Mouse (Mus musculus): ENCODE data around the gene Snrpg. TPM values are rescaled to one million over a fixed set of nuclear protein-coding genes. Genes with fewer than 3 reads are reported as not detected.
"Not testable (repeated sequence)": the region's sequence is repeated elsewhere in the genome, so short reads cannot be mapped to it uniquely, and the experiment has no call there.

Snrpg gene
- polyA plus RNA-seq, 1 experiment from 2014 or later, result 556 TPM

DNA sequence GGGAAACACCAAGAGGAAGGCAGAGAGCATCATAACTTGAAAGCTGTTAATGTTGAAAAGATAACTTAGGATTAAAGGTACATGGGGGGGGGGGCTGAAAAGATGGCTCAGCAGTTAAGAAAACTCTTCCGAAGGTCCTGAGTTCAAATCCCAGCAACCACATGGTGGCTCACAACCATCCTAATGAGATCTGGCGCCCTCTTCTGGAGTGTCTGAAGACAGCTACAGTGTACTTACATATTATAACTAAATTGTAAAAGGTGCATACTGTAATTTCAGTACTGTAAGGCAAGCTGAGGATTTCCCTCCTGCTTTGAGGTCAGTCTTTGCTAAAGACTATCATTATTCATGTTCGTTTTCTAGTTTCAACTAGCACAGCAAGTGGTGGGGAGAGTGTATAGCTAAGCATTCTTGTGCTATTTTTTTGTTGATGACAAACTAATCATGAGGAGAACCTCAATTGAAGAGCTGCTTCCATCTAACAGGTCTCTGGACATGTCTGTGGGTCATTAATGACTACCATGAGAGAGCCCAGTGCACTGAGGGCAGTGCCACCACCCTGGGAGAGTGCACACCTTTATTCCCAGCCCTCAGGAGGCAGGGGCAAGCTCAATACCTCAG, 901 bp upstream of the Snrpg start:
- 59% methylated on average over 3 of the region's 3 CpGs for WGBS
- peaks cover 21% of the 10 kb centered on the region for H3K4me1 ChIP-seq
- H3K36me3 ChIP-seq, result peaks cover 16% of the 10 kb centered on the region; the same call in 1 of the 2 replicates
- 0 out of 2 replicates have a peak overlapping the region, but pooled peaks have one; percentile 87 for H3K27ac ChIP-seq
- H3K9ac ChIP-seq, result peak overlapping the region; percentile 44; the same call in 1 of the 2 replicates
- H3K27me3 ChIP-seq, result no peaks in the 10 kb centered on the region
- peak overlapping the region; percentile 86; the same call in 1 of the 2 replicates for H3K4me3 ChIP-seq
- ATAC-seq (ENCODE audit: borderline replicate concordance, extremely low read depth, low FRiP score, low TSS enrichment), result no peak
- H3K9me3 ChIP-seq, result no peaks in the 10 kb centered on the region
- H3K4me2 ChIP-seq, result peak overlapping the region; percentile 64

GRCm38 (mm10) chr6:86371340-86371911, 322 bp downstream of the Snrpg start:
- H3K4me1 ChIP-seq, result peaks cover 18% of the 10 kb centered on the region
- H3K27ac ChIP-seq, result peak overlapping the region; percentile 87
- peak overlapping the region; percentile 64 for H3K4me2 ChIP-seq
- peak overlapping the region; percentile 86 for H3K4me3 ChIP-seq
- peak; percentile 97 for ATAC-seq (ENCODE audit: borderline replicate concordance, extremely low read depth, low FRiP score, low TSS enrichment)
- H3K27me3 ChIP-seq, result no peaks in the 10 kb centered on the region
- under 1% methylated on average over 50 of the region's 50 CpGs for WGBS
- no peaks in the 10 kb centered on the region for H3K9me3 ChIP-seq
- peaks cover 21% of the 10 kb centered on the region for H3K36me3 ChIP-seq
- H3K9ac ChIP-seq, result peak overlapping the region; percentile 91

DNA sequence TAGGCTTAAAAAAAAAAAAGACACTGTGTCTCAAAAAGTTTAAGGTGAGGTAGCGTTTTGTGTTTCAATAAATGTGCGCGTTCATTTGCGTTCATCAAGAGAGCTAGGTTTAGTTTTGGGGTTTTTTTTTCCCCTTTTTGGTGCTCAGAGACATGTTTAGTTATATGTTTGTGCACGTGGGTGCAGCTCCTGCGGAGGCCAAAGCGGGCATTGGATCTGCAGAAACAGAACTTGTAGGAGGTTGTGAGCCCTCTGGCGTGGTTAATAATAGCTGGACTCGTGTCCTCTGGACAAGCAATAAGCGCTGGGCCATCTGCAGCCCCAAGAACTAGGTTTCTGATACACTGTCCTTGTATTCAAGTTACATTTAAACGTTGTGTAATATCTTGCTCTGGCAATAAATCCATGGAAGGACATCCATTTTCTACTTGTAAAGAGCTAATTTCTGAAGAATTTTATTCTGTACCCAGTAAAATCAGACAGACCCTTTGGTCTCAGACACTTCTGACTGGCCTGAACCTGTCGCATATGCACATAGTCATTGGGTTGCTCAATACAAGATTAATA, 929 bp downstream of the Snrpg start:
- H3K9me3 ChIP-seq, result no peaks in the 10 kb centered on the region
- peak overlapping the region; percentile 86 for H3K4me3 ChIP-seq
- peak overlapping the region; percentile 64 for H3K4me2 ChIP-seq
- no peak overlapping the region for H3K27ac ChIP-seq
- H3K9ac ChIP-seq, result peak overlapping the region; percentile 91
- no peak for ATAC-seq (ENCODE audit: borderline replicate concordance, extremely low read depth, low FRiP score, low TSS enrichment)
- WGBS, result 3% methylated on average over 12 of the region's 12 CpGs
- H3K27me3 ChIP-seq, result no peaks in the 10 kb centered on the region
- H3K36me3 ChIP-seq, result peaks cover 26% of the 10 kb centered on the region
- peaks cover 14% of the 10 kb centered on the region for H3K4me1 ChIP-seq

DNA sequence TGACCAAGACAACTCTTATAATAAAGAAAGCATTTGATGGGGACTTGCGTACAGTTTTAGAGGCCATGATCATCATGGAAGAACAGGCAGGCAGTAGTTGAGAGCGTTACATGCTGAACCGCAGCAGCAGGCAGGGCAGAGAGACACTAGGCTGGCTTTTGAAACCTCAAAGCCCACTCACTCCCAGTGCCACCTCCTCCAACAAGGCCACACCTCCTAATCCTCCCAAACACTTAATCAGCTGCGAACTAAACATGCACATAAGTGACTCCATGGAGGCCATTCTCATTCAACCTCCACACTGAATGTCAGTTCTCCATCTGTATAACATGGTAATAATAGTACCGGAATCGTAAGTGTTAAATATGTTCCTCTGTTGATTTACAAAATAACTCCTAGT, 2.5 kb downstream of the Snrpg start:
- no peak overlapping the region for H3K4me2 ChIP-seq
- no peak for ATAC-seq (ENCODE audit: borderline replicate concordance, extremely low read depth, low FRiP score, low TSS enrichment)
- H3K27ac ChIP-seq, result no peak overlapping the region
- H3K27me3 ChIP-seq, result no peaks in the 10 kb centered on the region
- H3K4me1 ChIP-seq, result peaks cover 14% of the 10 kb centered on the region
- no peaks in the 10 kb centered on the region for H3K9me3 ChIP-seq
- H3K4me3 ChIP-seq, result no peak overlapping the region
- no peak overlapping the region for H3K9ac ChIP-seq
- WGBS, result 89% methylated on average over 6 of the region's 6 CpGs
- peaks cover 35% of the 10 kb centered on the region for H3K36me3 ChIP-seq

GRCm38 (mm10) chr6:86378341-86378740, 7.2 kb downstream of the Snrpg start:
- no peak overlapping the region for H3K4me3 ChIP-seq
- H3K4me1 ChIP-seq, result no peaks in the 10 kb centered on the region
- H3K9me3 ChIP-seq, result no peaks in the 10 kb centered on the region
- H3K36me3 ChIP-seq, result peaks cover 33% of the 10 kb centered on the region
- H3K27ac ChIP-seq, result no peak overlapping the region
- no peak for ATAC-seq (ENCODE audit: borderline replicate concordance, extremely low read depth, low FRiP score, low TSS enrichment)
- no peak overlapping the region for H3K9ac ChIP-seq
- H3K27me3 ChIP-seq, result no peaks in the 10 kb centered on the region
- WGBS, result 87% methylated on average over 3 of the region's 3 CpGs
- no peak overlapping the region for H3K4me2 ChIP-seq

GRCm38 (mm10) chr6:86380112-86380511, 9.0 kb downstream of the Snrpg start:
- H3K4me3 ChIP-seq; H3K27ac ChIP-seq; H3K9ac ChIP-seq; H3K4me1 ChIP-seq; H3K9me3 ChIP-seq; H3K27me3 ChIP-seq; ATAC-seq (ENCODE audit: borderline replicate concordance, extremely low read depth, low FRiP score, low TSS enrichment); H3K4me2 ChIP-seq: not testable (repeated sequence)
- WGBS, result 77% methylated on average over 8 of the region's 8 CpGs
- peaks cover 33% of the 10 kb centered on the region for H3K36me3 ChIP-seq

- no peak overlapping the region for H3K4me3 ChIP-seq
- H3K9me3 ChIP-seq, result no peaks in the 10 kb centered on the region
- H3K27ac ChIP-seq, result no peak overlapping the region
- H3K4me2 ChIP-seq, result no peak overlapping the region
- no peak overlapping the region for H3K9ac ChIP-seq
- no peaks in the 10 kb centered on the region for H3K27me3 ChIP-seq
- peaks cover 28% of the 10 kb centered on the region for H3K36me3 ChIP-seq
- no peaks in the 10 kb centered on the region for H3K4me1 ChIP-seq
- no peak for ATAC-seq (ENCODE audit: borderline replicate concordance, extremely low read depth, low FRiP score, low TSS enrichment)
Measured at GRCm38 (mm10) chr6:86382551-86382950, 11.4 kb downstream of the Snrpg start.

- WGBS, result 32% methylated on average over 16 of the region's 16 CpGs
- Histone ChIP-seq H3K4me1 (no peaks in the 10 kb centered on the region), H3K9me3 (no peaks in the 10 kb centered on the region), H3K9ac (no peak overlapping the region), H3K4me3 (no peak overlapping the region), H3K27ac (no peak overlapping the region), H3K36me3 (peaks cover 28% of the 10 kb centered on the region), H3K4me2 (no peak overlapping the region), H3K27me3 (no peaks in the 10 kb centered on the region)
- ATAC-seq (ENCODE audit: borderline replicate concordance, extremely low read depth, low FRiP score, low TSS enrichment), result no peak
Measured at GRCm38 (mm10) chr6:86383370-86383769, 12.3 kb downstream of the Snrpg start.

GRCm38 (mm10) chr6:86384692-86385091, 13.6 kb downstream of the Snrpg start:
- no peak for ATAC-seq (ENCODE audit: borderline replicate concordance, extremely low read depth, low FRiP score, low TSS enrichment)
- Histone ChIP-seq H3K4me1 (no peaks in the 10 kb centered on the region), H3K9me3 (no peaks in the 10 kb centered on the region), H3K9ac (no peak overlapping the region), H3K27me3 (no peaks in the 10 kb centered on the region), H3K4me3 (no peak overlapping the region), H3K36me3 (peaks cover 31% of the 10 kb centered on the region), H3K27ac (no peak overlapping the region), H3K4me2 (no peak overlapping the region)
- WGBS, result 51% methylated on average over 4 of the region's 4 CpGs

DNA sequence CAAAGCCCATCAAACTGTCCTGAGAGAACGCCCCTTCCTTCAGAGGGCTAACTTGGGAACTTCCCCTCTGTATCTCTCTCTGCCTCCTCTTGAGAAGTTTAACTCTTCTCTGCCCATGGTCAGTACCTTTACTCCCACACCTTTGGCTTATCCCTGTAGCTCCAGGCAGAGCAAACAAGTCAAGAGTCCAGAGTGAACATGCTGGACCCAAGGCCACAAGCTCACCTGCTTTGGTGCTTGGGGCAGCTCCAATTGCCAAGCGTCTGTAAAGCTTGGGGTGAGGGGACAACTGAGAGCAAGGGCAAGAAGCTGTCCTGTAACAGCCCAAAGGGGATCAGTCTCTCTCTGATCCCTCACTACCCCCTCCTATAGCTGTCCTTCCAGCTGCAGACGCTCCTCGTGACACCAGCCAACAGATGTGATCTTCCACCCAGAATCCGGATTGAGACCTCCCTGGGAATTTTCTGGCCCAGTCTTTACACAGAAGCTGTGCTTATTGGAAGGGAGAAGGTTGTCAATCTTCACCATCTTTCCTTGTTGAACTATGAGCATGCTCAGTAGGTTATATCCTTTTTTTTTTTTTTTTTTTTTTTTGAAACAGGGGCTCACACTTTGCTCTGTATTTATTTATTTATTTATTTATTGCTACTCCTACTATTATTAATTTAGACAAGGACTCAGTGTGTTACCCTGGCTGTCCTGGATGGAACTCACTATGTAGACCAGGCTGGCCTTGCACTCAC, 14.4 kb downstream of the Snrpg start:
- Histone ChIP-seq H3K36me3 (peaks cover 40% of the 10 kb centered on the region), H3K9ac (no peak overlapping the region), H3K27me3 (no peaks in the 10 kb centered on the region), H3K4me3 (no peak overlapping the region), H3K4me2 (no peak overlapping the region), H3K9me3 (no peaks in the 10 kb centered on the region), H3K4me1 (no peaks in the 10 kb centered on the region), H3K27ac (no peak overlapping the region)
- 59% methylated on average over 5 of the region's 5 CpGs for WGBS
- no peak for ATAC-seq (ENCODE audit: borderline replicate concordance, extremely low read depth, low FRiP score, low TSS enrichment)

GRCm38 (mm10) chr6:86387313-86387712, 16.2 kb downstream of the Snrpg start:
- no peaks in the 10 kb centered on the region for H3K9me3 ChIP-seq
- H3K27ac ChIP-seq, result no peak overlapping the region
- H3K9ac ChIP-seq, result no peak overlapping the region
- 80% methylated on average over 12 of the region's 12 CpGs for WGBS
- H3K4me1 ChIP-seq, result no peaks in the 10 kb centered on the region
- no peaks in the 10 kb centered on the region for H3K27me3 ChIP-seq
- ATAC-seq (ENCODE audit: borderline replicate concordance, extremely low read depth, low FRiP score, low TSS enrichment), result no peak
- H3K4me2 ChIP-seq, result no peak overlapping the region
- H3K4me3 ChIP-seq, result no peak overlapping the region
- H3K36me3 ChIP-seq, result peaks cover 57% of the 10 kb centered on the region

- no peak for ATAC-seq (ENCODE audit: borderline replicate concordance, extremely low read depth, low FRiP score, low TSS enrichment)
- H3K4me2 ChIP-seq, result no peak overlapping the region
- no peak overlapping the region for H3K9ac ChIP-seq
- H3K9me3 ChIP-seq, result no peaks in the 10 kb centered on the region
- no peaks in the 10 kb centered on the region for H3K4me1 ChIP-seq
- H3K36me3 ChIP-seq, result peaks cover 57% of the 10 kb centered on the region
- no peaks in the 10 kb centered on the region for H3K27me3 ChIP-seq
- H3K27ac ChIP-seq, result no peak overlapping the region
- WGBS, result 66% methylated on average over 18 of the region's 18 CpGs
- H3K4me3 ChIP-seq, result no peak overlapping the region
Measured at GRCm38 (mm10) chr6:86388461-86388860, 17.4 kb downstream of the Snrpg start.
